Mouse (Mus musculus): Measurements from ENCODE around the gene Iqcj.

The Iqcj gene

DNA sequence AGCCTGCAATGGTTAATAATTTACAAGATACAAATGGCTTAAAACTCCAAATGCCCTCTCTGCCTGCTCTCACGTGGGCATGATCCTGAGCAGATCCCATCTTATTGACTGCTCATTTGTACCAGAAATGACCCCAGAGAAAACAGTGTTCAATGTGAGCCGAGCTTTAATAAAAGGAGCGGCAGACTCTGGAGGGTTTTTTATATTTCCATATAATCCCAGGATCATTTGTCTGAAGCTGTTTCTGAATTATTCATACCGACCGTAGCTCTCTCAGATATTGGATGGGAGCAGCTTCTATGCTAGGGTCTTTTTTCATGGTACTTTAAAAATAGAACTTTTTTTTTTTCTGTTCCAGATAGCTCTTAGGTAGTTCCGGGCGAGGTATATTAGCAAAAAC lies 67.7 kb downstream of the Iqcj start:
- DNase-seq, result no peak

GRCm38 (mm10) chr3:67960133-67960532 lies 68.1 kb downstream of the Iqcj start:
- DNase-seq, result no peak

- no peak for DNase-seq
Measured at GRCm38 (mm10) chr3:67960727-67961126, 68.7 kb downstream of the Iqcj start.

DNA sequence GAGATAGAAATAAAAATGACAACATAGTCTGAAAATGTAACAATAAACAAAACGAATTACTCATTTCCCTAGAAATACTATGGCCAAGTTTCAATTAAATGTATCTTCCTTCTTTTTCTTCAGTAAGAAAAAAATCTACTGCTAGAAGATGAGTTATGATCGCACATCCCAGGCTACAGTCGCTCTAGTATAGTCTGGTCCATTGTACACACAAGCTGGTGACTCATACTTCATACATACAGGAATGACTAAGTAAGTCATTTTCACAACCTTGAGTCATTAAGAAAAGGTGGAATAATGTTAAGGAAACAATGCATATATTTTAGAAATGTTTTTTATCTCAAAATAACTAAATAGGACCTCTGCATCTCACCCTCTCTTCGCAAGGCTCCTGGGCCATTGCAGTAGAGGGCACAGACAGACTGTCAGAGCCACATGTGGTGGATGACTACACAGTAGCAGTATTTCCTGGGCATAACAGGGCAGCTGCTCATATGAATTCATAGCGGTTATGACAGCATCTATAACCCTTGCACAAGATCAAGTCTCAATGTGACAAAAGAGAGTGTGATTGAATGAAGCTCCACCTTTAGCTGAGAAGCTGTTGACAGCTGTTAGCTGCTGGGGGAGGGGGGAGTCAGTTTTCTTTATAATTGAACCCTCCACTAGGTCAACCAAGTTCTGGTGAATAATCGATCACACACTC lies 70.1 kb downstream of the Iqcj start:
- no peak for DNase-seq

DNA sequence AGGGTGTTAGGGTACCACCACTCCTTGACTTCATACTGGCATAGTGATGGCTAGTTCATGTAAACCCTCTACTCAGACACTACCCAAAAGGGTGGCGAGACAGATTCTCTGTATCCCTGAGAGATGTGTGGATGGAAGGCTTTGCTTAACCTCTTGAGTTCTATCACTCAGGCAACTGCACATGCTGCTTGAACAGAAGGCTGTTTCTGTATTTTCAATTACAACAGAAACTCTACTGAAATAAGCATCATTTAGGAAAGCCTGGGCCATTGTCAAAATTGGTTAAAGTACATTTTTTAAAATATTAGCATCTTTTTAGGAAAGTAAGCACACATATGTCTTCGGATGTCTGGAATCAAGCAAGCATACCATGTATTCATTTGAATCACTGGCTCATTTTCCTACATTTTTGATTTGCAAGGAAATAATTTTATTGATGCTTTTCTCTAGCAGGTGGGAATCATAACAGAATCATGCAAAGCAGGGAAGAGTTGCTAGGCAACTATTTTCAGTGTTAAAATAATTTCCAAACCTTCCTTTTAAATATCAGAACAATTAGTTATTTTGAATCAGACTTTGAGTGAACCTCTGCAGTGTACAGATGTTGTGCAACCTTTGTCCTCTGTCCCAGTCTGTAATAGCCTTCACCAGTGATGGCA lies 82.4 kb downstream of the Iqcj start:
- no peak for DNase-seq

- DNase-seq, result no peak
Measured at GRCm38 (mm10) chr3:67980006-67980405, 88.0 kb downstream of the Iqcj start.

DNA sequence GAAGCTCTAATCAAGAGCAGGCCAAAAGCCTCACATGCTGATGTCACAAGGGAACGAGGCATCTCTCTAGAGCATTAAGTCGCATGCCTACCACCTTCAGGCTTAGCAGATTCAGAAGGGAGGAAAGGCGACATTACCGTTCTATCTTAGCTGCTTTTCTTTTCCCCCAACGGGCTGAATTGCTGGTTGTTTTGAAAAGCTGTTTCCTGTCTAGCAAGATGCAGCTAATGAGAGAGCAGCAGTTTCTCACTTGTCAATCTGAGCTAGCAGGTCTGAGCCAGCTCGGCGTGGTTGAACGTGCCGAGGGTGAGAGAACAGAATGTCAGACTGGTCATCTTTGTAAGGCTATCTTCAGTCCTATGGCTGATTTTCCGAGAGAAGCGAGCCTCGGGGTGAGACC lies 91.3 kb downstream of the Iqcj start:
- no peak for DNase-seq

- no peak for DNase-seq
Measured at GRCm38 (mm10) chr3:68002415-68002814, 110.4 kb downstream of the Iqcj start.

DNA sequence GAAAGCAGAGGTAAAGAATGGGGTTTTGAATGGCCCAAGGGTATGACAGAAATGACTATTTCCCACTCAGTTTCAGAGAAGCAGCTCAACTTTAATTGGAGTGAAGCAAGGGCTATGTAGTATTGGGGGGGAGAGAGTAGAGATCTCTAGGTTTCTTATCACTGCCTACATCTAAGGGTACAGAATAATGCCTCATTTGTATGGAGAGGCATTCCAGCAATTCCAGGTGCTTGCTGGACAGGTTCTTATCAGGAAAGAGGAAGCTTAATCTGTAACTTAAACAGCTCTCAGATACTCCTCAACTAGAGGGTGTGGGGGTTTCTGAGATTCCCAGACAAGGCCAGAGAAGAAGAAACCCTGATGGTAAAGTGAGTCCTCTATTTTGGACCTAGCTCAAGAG lies 120.3 kb downstream of the Iqcj start:
- no peak for DNase-seq

DNA sequence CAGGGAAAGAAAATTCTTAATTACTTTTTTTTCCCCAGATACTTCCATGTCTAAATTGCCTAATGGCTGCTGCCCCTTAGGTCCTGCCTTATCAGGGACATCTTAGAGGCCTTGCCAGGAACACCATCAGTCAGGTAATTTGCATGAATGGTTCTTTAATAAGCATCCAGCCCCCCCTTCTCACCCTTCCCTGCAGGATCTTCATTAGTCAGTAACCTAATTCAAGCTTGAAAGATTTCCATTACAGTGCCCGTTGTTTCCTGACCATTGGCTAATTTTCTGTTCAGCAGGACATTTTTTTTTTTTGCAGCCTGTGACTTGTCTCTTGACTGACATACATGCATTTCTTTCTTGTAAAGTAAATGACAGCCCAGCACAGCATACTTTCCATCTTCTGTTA lies 123.8 kb downstream of the Iqcj start:
- no peak for DNase-seq

GRCm38 (mm10) chr3:68019401-68019800 lies 127.4 kb downstream of the Iqcj start:
- no peak for DNase-seq

- no peak for DNase-seq
Measured at GRCm38 (mm10) chr3:68036097-68036496, 144.1 kb downstream of the Iqcj start.

DNA sequence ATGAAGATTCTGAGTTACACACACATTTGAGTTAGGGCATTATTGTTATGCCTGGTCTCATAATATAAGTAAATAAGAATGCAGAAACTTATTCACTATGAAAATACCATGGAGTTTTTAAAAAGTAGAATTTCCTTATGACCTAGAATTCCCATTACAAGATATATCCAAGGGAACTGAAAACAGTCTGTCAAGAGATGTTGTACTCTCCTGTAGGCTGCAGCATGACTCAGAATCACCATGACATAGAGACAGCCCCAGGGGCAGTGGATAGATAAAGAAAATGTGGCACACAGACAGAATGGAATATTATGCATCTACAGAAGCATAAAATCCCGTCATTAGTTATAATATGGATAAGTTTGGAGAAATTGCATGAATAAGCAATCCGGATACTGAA lies 150.9 kb downstream of the Iqcj start:
- no peak for DNase-seq

- peak; percentile 5 for DNase-seq
Measured at GRCm38 (mm10) chr3:68045475-68046416, 153.7 kb downstream of the Iqcj start.

DNA sequence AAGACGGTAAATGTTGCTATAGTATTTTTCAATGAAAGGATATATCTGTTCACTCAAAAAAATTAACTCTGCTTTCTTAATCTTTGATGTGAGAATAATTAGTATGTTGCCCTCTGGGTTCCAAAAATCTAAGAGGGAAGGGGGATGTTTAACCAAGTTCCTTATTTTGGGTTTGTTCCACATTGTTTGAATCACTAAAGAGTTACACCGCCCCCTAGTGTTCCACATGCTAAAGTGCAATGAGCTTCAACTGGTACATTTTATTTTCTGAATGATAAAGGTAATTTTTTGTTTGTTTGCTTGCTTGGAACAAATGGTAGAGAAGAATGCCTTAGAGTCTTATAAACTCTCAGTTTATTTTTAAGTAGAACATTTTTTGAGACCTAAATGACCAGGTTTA lies 161.5 kb downstream of the Iqcj start:
- DNase-seq, result no peak

DNA sequence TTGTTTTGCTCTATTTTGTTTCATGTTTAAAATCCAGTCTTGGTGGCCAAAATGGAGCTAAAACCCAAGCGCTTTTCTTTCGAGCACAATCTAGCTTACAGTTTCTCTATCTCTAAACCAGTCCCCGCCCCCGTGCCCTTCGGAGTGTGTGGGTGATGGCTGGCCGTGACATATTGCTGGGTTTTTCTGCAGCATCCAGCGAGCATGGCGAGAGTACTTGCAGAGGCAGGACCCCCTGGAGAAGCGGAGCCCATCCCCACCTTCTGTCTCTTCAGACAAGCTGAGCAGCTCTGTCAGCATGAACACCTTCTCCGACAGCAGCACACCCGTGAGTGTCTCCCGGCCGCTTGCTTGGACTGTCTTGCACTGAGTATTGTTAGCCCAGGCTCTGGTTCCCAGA lies 163.1 kb downstream of the Iqcj start:
- DNase-seq, result no peak

DNA sequence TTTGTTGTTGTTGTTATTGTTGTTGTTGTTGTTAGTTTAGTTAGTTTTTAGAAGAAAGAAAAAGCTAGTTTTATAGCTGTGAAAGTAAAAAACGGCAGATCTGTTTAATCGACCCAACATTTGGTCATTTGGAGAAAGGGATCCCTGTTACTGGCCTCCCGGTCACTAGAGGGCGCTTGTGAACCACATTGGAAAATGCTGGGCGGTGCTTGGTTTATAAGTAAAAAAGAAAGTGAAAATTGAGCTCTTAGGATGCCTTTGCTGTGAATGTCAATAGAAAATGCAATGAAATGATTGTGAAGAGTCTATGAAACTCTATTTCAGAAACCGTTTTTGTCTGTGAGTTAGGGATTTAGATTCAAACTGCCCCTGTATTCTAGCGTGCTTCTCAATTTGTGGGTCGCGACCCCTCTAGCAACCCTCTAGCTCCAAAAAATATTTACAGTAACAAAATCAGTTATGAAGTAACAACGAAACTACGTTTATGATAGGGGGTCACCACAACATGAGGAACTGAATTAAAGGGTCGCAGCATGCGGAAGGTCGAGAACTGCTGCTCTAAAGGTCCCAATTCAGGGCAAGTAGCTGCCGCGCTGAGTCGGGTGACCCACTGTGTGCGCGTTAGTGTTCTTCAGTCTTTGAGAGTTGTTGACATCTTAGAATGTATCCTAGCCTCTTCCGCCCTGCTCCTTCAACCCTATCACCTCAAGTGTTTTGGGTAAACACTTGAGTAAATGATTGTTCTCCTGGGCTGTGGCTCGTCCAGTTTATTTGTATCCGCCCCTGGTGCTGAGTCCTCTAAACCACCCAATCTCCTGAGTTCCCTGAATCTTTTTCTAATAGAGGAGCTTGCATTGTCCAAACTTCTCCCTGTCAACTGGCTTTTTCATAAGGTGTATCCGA lies 164.6 kb downstream of the Iqcj start:
- DNase-seq, result peak; percentile 55

GRCm38 (mm10) chr3:68059162-68059800 lies 167.3 kb downstream of the Iqcj start:
- DNase-seq, result no peak

DNA sequence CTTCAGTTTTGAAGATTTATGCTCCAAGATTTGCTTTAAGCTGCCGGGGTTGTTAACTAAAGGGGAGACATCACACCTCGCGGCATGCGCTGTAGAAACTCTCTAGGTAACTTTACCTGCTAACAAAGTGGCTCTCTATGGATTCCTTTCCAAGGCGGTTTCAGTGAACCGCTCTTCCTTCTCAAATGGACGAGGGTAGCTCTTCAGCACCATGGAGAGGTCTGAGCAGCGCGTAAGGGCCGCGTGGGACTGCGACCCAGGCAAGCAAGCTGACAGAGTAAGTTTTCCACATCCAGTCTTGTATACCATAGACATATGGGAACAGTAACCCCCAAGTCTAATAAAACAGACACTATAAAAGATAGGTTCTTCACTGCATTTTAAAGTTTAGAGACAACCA lies 172.7 kb downstream of the Iqcj start, which contains the start of gene Schip1:
Schip1 (plus strand) TSS at position 72 of the 400 bp plus-strand sequence.
- no peak for DNase-seq

DNA sequence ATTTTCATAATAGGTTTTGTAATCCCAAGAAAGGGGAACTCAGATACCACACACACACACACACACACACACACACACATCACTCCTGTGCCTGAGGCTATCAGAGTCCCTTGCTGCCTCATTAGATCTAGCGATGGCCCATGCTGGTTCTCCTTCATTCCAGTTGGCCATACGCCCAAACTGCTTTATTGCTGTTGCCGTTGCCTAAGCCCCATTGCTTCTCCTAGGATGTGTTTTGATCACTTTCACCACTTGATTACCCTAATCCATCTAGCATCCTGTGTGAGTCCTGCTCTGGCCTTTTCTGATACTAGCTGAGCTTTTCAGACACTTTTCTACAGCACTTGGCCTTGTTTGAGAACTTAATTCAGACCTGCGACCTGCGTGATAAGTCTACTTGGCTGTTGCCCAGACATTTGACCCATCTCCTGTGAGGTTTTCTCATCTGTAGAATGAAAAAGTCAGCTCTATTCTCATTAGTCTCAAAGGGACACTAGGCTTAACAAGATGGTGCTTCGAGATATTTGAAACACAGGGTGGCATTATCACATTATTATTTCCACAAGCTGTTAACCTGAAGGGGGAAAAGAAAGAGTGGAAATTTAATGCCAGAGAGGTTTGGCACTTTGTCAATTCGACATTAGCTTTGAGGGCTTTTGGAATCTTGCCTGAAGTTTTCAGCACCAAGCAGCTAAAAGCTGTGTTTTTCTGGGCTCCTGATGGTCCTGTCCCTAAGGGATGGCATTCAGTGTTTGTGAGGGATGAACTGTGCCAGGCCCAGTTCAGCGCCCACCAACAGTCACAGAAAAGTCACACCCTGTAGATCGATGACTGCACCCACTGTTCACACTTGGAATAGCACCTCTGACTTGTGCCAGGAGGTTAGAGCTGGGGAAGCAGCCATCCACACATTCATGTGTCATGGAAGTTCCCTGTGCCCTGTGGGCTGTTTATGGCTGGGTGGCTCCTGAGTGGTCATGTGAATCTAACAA lies 179.7 kb downstream of the Iqcj start:
- no peak for DNase-seq

GRCm38 (mm10) chr3:68077406-68077805 lies 185.4 kb downstream of the Iqcj start:
- DNase-seq, result no peak
